Mouse (Mus musculus) cerebellum, adult 11 months (tissue): ENCODE measurements around the gene Slbp.

ENCODE experiments used
- DNase-seq: peaks from one replicate; pipeline ENCODE4 v3.0.0; 2022

The Slbp gene

GRCm38 (mm10) chr5:33651921-33652782 is at the start of gene Slbp:
TSS of gene Slbp (minus strand) at chr5:33652574.
- peak; percentile 95 for DNase-seq

- DNase-seq, result no peak
These were observed 49.5 kb upstream of the Slbp start for GRCm38 (mm10) chr5:33701832-33702231.

- no peak for DNase-seq
These were observed 47.6 kb upstream of the Slbp start for GRCm38 (mm10) chr5:33700010-33700409.

- no peak for DNase-seq
These were observed 46.3 kb upstream of the Slbp start for GRCm38 (mm10) chr5:33698669-33699068.

- DNase-seq, result no peak
These were observed 45.7 kb upstream of the Slbp start for GRCm38 (mm10) chr5:33697947-33698512.

- DNase-seq, result no peak
These were observed 45.2 kb upstream of the Slbp start for GRCm38 (mm10) chr5:33697534-33697933.

GRCm38 (mm10) chr5:33696430-33696829 is 44.1 kb upstream of the Slbp start:
- no peak for DNase-seq

GRCm38 (mm10) chr5:33695718-33696121 is 43.3 kb upstream of the Slbp start:
- DNase-seq, result no peak

- DNase-seq, result no peak
These were observed 42.7 kb upstream of the Slbp start for GRCm38 (mm10) chr5:33694848-33695717.

- DNase-seq, result no peak
These were observed 42.1 kb upstream of the Slbp start for GRCm38 (mm10) chr5:33694461-33694847.

GRCm38 (mm10) chr5:33692393-33692792 is 40.0 kb upstream of the Slbp start:
- DNase-seq, result no peak

- DNase-seq, result no peak
These were observed 37.7 kb upstream of the Slbp start for GRCm38 (mm10) chr5:33689852-33690645.

- DNase-seq, result no peak
These were observed 37.0 kb upstream of the Slbp start for GRCm38 (mm10) chr5:33689221-33689844.

- DNase-seq, result no peak
These were observed 36.2 kb upstream of the Slbp start for GRCm38 (mm10) chr5:33688278-33689220.

- no peak for DNase-seq
These were observed 34.8 kb upstream of the Slbp start for GRCm38 (mm10) chr5:33687142-33687541.

GRCm38 (mm10) chr5:33684932-33685331 is 32.6 kb upstream of the Slbp start:
- DNase-seq, result no peak

GRCm38 (mm10) chr5:33683897-33684652 is 31.7 kb upstream of the Slbp start:
- no peak for DNase-seq

GRCm38 (mm10) chr5:33682963-33683362 is 30.6 kb upstream of the Slbp start:
- no peak for DNase-seq

GRCm38 (mm10) chr5:33681611-33682388 is 29.4 kb upstream of the Slbp start:
- DNase-seq, result no peak
